Mouse (Mus musculus): ENCODE data around the gene Mthfd1l.
A peak's percentile ranks its signal among the peaks of the same experiment; 100 is the strongest.

The Mthfd1l gene

DNA sequence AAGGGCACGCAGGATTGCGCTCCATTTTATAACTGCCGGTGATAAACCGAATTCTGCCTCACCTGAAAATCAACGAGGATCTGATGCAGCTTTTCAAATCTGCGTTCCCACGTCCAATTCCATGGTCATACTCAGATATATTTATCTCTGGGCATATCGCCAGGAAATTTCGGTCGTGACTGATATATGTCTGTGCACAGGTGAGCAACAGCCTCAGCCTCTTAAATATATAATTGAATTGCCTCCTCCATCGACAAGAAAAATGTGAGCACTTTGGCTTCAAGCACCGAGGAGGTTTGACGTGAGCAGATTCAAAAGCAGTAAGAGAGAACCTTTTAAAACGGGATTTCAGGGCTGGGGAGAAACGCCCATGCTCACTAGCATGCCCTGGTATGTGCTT lies 236.1 kb downstream of the Mthfd1l start:
- no peak for ATAC-seq (ENCODE audit: low TSS enrichment)

DNA sequence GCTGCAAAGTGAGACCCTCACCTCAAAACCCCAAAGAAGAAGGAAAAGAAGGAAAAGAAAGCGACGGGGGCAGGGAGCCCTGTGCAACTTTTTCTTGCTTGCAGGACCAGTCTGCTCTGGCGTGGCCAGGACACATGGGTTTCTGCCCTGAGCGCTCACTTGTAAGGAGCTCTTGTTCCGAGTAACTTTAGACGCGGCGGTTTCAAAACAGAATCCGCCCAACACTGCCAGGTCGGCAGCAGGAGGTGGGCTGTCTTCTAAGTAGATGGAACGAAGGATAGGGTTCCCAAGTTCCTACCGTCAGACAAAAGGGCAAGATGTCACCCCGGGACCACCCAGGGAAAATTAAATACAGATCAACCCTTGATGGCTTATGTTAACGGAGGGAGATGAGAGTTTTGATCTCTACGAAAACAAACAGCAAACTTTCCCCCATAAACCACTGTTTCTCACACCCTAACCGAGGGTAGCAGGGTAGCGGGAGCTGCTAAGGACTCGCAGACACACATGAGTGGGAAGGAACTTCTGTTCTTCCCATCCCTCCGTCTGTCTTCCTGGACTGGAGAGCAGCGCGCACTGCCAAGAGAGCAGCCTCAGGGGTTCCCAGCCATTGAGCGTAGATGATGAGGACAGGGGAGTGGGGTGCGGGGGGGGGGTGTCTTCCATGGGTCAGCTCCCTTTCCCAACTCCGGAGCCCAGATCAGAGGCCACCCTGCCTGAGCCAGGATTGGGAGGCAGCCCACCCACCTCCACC lies 237.6 kb downstream of the Mthfd1l start:
- peak; percentile 85 for ATAC-seq (ENCODE audit: low TSS enrichment)

DNA sequence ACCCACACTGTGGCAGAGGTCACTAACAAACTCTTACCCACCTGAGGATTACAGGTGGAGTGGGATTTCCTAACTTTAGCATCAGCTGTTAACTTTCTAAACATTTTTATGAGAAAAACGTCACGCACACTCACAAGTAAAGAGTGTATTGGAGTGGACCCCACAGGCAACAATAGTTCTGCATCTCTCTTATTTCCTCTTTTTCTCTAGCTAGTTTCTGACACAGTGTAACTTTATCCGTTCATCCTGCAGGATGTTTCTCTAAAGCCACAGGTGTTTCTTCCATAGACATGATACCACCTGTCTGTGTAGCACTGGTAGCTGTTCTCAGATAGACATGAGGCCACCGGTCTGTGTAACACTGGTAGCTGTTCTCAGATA lies 238.1 kb downstream of the Mthfd1l start:
- no peak for ATAC-seq (ENCODE audit: low TSS enrichment)

All from frontal cortex, adult (tissue).